Mouse (Mus musculus): ENCODE results near the gene C1ql2. TPM values are rescaled to one million over a fixed set of nuclear protein-coding genes. Genes with fewer than 3 reads are reported as not detected.

Gene C1ql2
- total RNA-seq, 2 experiments from 2014 or later = not detected

GRCm38 (mm10) chr1:120385029-120385571, 44.7 kb downstream of the C1ql2 start:
- no peak for DNase-seq (ENCODE audit: low spot score in 2 of 2)

DNA sequence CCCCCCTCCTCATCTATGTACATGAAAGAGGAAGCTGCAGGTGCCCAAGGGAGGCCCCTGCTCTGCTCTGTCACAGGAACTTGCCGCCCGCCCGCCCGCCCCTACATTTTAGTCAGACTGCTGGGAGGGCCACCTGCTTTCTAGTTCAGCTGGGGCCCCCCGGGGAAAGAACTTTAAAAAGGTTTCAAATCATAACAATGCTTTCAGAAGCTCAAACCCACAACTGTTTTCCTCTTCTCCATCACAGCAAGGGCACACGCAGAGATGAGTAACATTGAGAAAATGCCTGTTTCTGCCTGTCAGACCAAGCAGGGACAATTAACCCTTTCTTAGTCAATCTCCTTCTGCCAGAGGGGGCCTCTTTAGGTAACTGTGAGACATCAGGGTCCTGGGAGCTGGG, 49.4 kb downstream of the C1ql2 start:
- no peak for DNase-seq (ENCODE audit: low spot score in 2 of 2)

GRCm38 (mm10) chr1:120390336-120390735, 50.0 kb downstream of the C1ql2 start:
- peak; percentile 24 to 60 for DNase-seq (ENCODE audit: low spot score in 2 of 2)

Other genes starting within 250 kb of the C1ql2 start
- 100 to 1,000 TPM; 389 to 439 TPM for gene Dbi, start 219.5 kb upstream of the C1ql2 start, total RNA-seq (2021)
- 1 to 10 TPM; 5.5 to 9.0 TPM for gene 3110009E18Rik, start 219.4 kb upstream of the C1ql2 start, total RNA-seq (2021)
- gene Steap3, start 67.9 kb upstream of the C1ql2 start, total RNA-seq (2021) = 10 to 100 TPM; 44.1 to 46.3 TPM
- 1 to 10 TPM in 1 of 2 experiments, under 1 TPM in 1; 0.29 to 2.8 TPM for gene Marco, start 164.4 kb downstream of the C1ql2 start, total RNA-seq (2021)